Mouse (Mus musculus) forebrain, postnatal 0 days (tissue): ENCODE results near the gene BC030870. TPM values are rescaled to one million over a fixed set of nuclear protein-coding genes. Genes with fewer than 3 reads are reported as not detected.

ENCODE experiments used
- ATAC-seq: fragments of 200-750 bp; cut with Nextera tagmentation; 2 replicates; pipeline ENCODE4 v1.8.0; 2017; ENCODE audit warnings: mild to moderate bottlenecking, moderate library complexity
- DNase-seq: peaks from one replicate; pipeline ENCODE4 v3.0.0-alpha.2; 2015
- H3K27ac ChIP-seq: fragments of 300-500 bp; sonication (generic); 2 replicates; pipeline ENCODE4 v1.5.1; 2014; ENCODE audit warnings: low read depth, mild to moderate bottlenecking, antibody characterized with exemption, low read length, moderate library complexity, mixed read lengths
- H3K27me3 ChIP-seq: fragments of 300-500 bp; sonication (generic); 2 replicates; pipeline ENCODE4 v1.6.1; 2014; ENCODE audit warnings: mild to moderate bottlenecking, low read length, mixed read lengths; ENCODE audit not compliant: insufficient read depth
- H3K36me3 ChIP-seq: fragments of 300-500 bp; sonication (generic); 2 replicates; pipeline ENCODE4 v1.6.1; 2014; ENCODE audit warnings: mild to moderate bottlenecking, moderate library complexity; ENCODE audit not compliant: insufficient read depth
- H3K4me1 ChIP-seq: fragments of 300-500 bp; sonication (generic); 2 replicates; pipeline ENCODE4 v1.6.1; 2014; ENCODE audit warnings: antibody characterized with exemption; ENCODE audit not compliant: insufficient read depth
- H3K4me2 ChIP-seq: fragments of 300-500 bp; sonication (generic); 2 replicates; pipeline ENCODE4 v1.6.1; 2014; ENCODE audit warnings: low read depth, mild to moderate bottlenecking, moderate library complexity
- H3K4me3 ChIP-seq: fragments of 300-500 bp; sonication (generic); 2 replicates; pipeline ENCODE4 v1.5.1; 2014; ENCODE audit warnings: low read depth, low read length, mixed read lengths
- H3K9ac ChIP-seq: fragments of 300-500 bp; sonication (generic); 2 replicates; pipeline ENCODE4 v1.6.1; 2014; ENCODE audit warnings: mild to moderate bottlenecking
- H3K9me3 ChIP-seq: fragments of 300-500 bp; sonication (generic); 2 replicates; pipeline ENCODE4 v1.6.1; 2016; ENCODE audit warnings: low read length
- CTCF ChIP-seq: sonication (generic); IDR thresholded peaks from 2 replicates; pipeline ENCODE4 v1.5.1; 2016; ENCODE audit warnings: antibody characterized with exemption, control low read depth, low read depth
- WGBS: fragments of 180-500 bp; shearing (Covaris S2); extraction: QIAGEN DNeasy Blood & Tissue Kit; methylation state at CpG from one replicate; pipeline ENCODE4 v1.1.7; 2014; 5-methylcytosine and 5-hydroxymethylcytosine counted together
- microRNA-seq, 2 experiments: library from miRNA; unstranded; fragments of <30 nt; microRNA quantifications; one replicate each; pipeline ENCODE4; 2016
- polyA plus RNA-seq: library from polyadenylated mRNA; unstranded; fragments of >200 nt; fragmentation: Nextera tagmentation; extraction: Ambion mirVana; gene quantifications from 2 replicates; pipeline ENCODE4 v1.2.1, GENCODE M21; 2015
- total RNA-seq: library from RNA; depleted of rRNA; stranded (reverse); fragments of >200 nt; gene quantifications from 2 replicates; pipeline ENCODE4 v1.2.3, GENCODE M21; 2014; rRNA removed

BC030870 gene
- total and polyA plus RNA-seq, 2 experiments from 2014 or later, result not detected

DNA sequence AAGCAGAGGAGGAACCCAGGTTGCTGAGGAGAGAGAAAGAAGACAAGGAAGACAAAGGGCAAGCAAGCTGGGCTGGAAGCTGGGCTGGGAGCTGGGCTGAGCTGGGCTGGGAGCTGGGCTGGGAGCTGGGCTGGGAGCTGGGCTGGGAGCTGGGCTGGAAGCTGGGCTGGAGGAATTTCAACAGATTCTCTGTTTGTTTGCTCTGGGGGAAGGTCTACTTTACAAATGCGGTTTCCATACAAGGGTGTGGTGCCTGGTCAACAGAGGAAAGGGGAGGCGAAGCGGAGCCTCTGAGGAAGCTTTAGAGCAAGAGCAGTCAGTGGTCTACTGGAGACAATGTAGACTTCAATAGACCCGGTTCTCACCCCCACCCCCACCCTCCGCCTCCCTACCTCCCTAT, 82.8 kb downstream of the BC030870 start:
- ATAC-seq, result no peak

DNA sequence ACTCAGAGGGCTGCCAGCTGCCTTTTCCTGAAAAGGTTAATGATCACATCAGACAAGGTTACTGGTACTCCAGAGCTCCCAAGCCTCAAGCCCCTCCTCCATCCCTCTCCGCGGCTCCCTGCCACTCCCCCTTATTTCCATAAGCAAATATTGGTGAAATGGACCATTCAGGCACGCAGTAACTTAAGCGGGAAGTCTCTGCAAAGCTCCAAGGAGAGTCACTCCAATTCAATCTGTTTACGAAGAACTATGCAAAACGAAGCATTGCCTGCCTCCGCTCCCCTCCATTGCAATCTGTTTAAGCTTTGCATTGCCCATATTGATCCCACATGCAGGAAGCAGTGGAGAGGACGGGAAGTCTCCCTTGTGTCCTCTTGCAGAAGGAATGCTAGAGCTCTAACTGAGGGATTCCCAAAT, 92.2 kb downstream of the BC030870 start, which contains the start of gene Apela:
TSS of gene Apela (minus strand) at position 220 of the 417 bp plus-strand sequence.
- no peak within 1 kb of the TSS for H3K27ac ChIP-seq
- TF ChIP-seq CTCF, result no peak
- under 1% methylated on average over 8 of the region's 8 CpGs for WGBS
- H3K27me3 ChIP-seq, result no peaks in the 10 kb centered on the region
- ATAC-seq (peak; percentile 60), DNase-seq (peak; percentile 30)
- H3K9ac ChIP-seq, result no peak within 1 kb of the TSS
- H3K4me1 ChIP-seq, result no peaks in the 10 kb centered on the region
- H3K4me3 ChIP-seq, result peak within 1 kb of the TSS; percentile 34
- no peaks in the 10 kb centered on the region for H3K9me3 ChIP-seq
- peak within 1 kb of the TSS; percentile 62 for H3K4me2 ChIP-seq
- no peaks in the 10 kb centered on the region for H3K36me3 ChIP-seq

More for the DNA sequence above, 82.8 kb downstream of the BC030870 start:
- WGBS, result 51% methylated on average over 5 of the region's 5 CpGs
- no peak for DNase-seq
- Histone ChIP-seq H3K36me3 (no peaks in the 10 kb centered on the region), H3K4me1 (no peaks in the 10 kb centered on the region), H3K27ac (no peak overlapping the region), H3K4me2 (no peak overlapping the region), H3K9me3 (no peaks in the 10 kb centered on the region), H3K4me3 (no peak overlapping the region), H3K27me3 (no peaks in the 10 kb centered on the region), H3K9ac (no peak overlapping the region)
- no peak for TF ChIP-seq CTCF

Small RNAs within 50 kb of the gene (microRNA-seq; reads per million reads assigned to microRNA genes)
- gene Gm24333, result 0 reads per million in 2 experiments

Other genes with a start within 250 kb of the BC030870 start
- gene Tmem192, start 182.4 kb downstream of the BC030870 start, total RNA-seq, result 10.8 and 14.5 TPM in 2 replicates
- 35.9 and 38.0 TPM in 2 replicates for gene Tmem192, start 182.4 kb downstream of the BC030870 start, polyA plus RNA-seq
- not detected in 2 replicates for gene Trim75, start 141.7 kb downstream of the BC030870 start, total RNA-seq
- 0.06 and 0.17 TPM in 2 replicates for gene Trim75, start 141.7 kb downstream of the BC030870 start, polyA plus RNA-seq
- gene Trim61, start 111.0 kb downstream of the BC030870 start, total RNA-seq, result not detected in 2 replicates
- not detected in 2 replicates for gene Trim61, start 111.0 kb downstream of the BC030870 start, polyA plus RNA-seq
- not detected in 2 replicates for gene Trim60, start 111.0 kb downstream of the BC030870 start, total RNA-seq
- not detected in 2 replicates for gene Trim60, start 111.0 kb downstream of the BC030870 start, polyA plus RNA-seq
- 0.33 TPM in 1 of 2 replicates, not detected in the other for gene Apela, start 92.2 kb downstream of the BC030870 start, total RNA-seq
- 0.16 and 0.45 TPM in 2 replicates for gene Apela, start 92.2 kb downstream of the BC030870 start, polyA plus RNA-seq
- not detected in 2 replicates for gene Gm10663, start 54.5 kb downstream of the BC030870 start, total RNA-seq
- gene Gm10663, start 54.5 kb downstream of the BC030870 start, polyA plus RNA-seq, result not detected in 2 replicates